Mouse (Mus musculus): ENCODE measurements around the gene Lrrc29.

- TF ChIP-seq CTCF (conservative IDR thresholded peaks at IDR 0.05; ENCODE audit: insufficient read depth, insufficient read length, low read depth, low read length) (no peak), POLR2A (IDR thresholded peaks at IDR 0.05; ENCODE audit: low read depth, low read length) (no peak)
Measured at GRCm38 (mm10) chr8:105265128-105265527, 61.0 kb downstream of the Lrrc29 start.
